Mouse (Mus musculus) CD4-positive, CD25-positive, alpha-beta regulatory T cell, adult 4 months (primary cell): ENCODE data around the gene Rbm14. TPM values are rescaled to one million over a fixed set of nuclear protein-coding genes. Genes with fewer than 3 reads are reported as not detected.

Experiments used
- polyA plus RNA-seq, 2 experiments: library from polyadenylated mRNA; unstranded; fragments of 100-300 nt; shearing (Covaris generic); gene quantifications; one replicate each; pipeline ENCODE4 v1.2.1; 2017

Rbm14 gene
- polyA plus RNA-seq, 2 experiments from 2014 or later: 22.1 to 53.5 TPM

Other genes with a start within 250 kb of the Rbm14 start
- not detected for gene Lrfn4, start 196.0 kb downstream of the Rbm14 start, polyA plus RNA-seq
- 10 to 100 TPM; 45.3 to 50.7 TPM for gene Rce1, start 186.0 kb downstream of the Rbm14 start, polyA plus RNA-seq
- not detected for gene Gm960, start 113.0 kb downstream of the Rbm14 start, polyA plus RNA-seq
- gene Sptbn2, start 100.5 kb downstream of the Rbm14 start, polyA plus RNA-seq: under 1 TPM; 0.13 to 0.18 TPM
- 100 to 1,000 TPM; 105 to 151 TPM for gene Rbm4b, start 55.1 kb downstream of the Rbm14 start, polyA plus RNA-seq
- gene Rbm4, start 17.7 kb downstream of the Rbm14 start, polyA plus RNA-seq: 10 to 100 TPM; 27.9 to 49.0 TPM
- 10 to 100 TPM; 29.3 to 43.9 TPM for gene Gm21992, start within 50 bp of the Rbm14 start, polyA plus RNA-seq
- gene Ccs, start 27.7 kb upstream of the Rbm14 start, polyA plus RNA-seq: 100 to 1,000 TPM; 137 to 175 TPM
- gene Ccdc87, start 27.7 kb upstream of the Rbm14 start, polyA plus RNA-seq: not detected
- gene Ctsf, start 43.5 kb upstream of the Rbm14 start, polyA plus RNA-seq: 1 to 10 TPM; 2.0 to 4.8 TPM
- gene Actn3, start 66.3 kb upstream of the Rbm14 start, polyA plus RNA-seq: not detected
- gene Zdhhc24, start 67.0 kb upstream of the Rbm14 start, polyA plus RNA-seq: 1 to 10 TPM; 3.7 to 6.2 TPM
- 1 to 10 TPM in 1 of 2 experiments, under 1 TPM in 1; 0.38 to 1.7 TPM for gene Bbs1, start 95.0 kb upstream of the Rbm14 start, polyA plus RNA-seq
- 10 to 100 TPM; 39.4 to 67.8 TPM for gene Dpp3, start 116.7 kb upstream of the Rbm14 start, polyA plus RNA-seq
- under 1 TPM in 1 of 2 experiments, not detected in 1; 0.33 TPM for gene Peli3, start 131.5 kb upstream of the Rbm14 start, polyA plus RNA-seq
- 10 to 100 TPM; 75.6 to 83.6 TPM for gene Mrpl11, start 150.5 kb upstream of the Rbm14 start, polyA plus RNA-seq
- 1 to 10 TPM in 1 of 2 experiments, under 1 TPM in 1; 0.90 to 2.1 TPM for gene Npas4, start 178.7 kb upstream of the Rbm14 start, polyA plus RNA-seq
- gene Slc29a2, start 212.2 kb upstream of the Rbm14 start, polyA plus RNA-seq: 1 to 10 TPM; 2.4 to 2.5 TPM
- gene B4gat1, start 227.2 kb upstream of the Rbm14 start, polyA plus RNA-seq: 10 to 100 TPM; 11.9 to 20.5 TPM
- gene AC124502.3, start 227.3 kb upstream of the Rbm14 start, polyA plus RNA-seq: under 1 TPM; 0.35 to 0.80 TPM
- 100 to 1,000 TPM in 1 of 2 experiments, 10 to 100 TPM in 1; 85.7 to 136 TPM for gene Brms1, start 229.7 kb upstream of the Rbm14 start, polyA plus RNA-seq
- gene Rin1, start 238.8 kb upstream of the Rbm14 start, polyA plus RNA-seq: under 1 TPM; 0.14 to 0.17 TPM